Mouse (Mus musculus) heart, postnatal 0 days (tissue): ENCODE data around the gene Inha. TPM values are rescaled to one million over a fixed set of nuclear protein-coding genes. Genes with fewer than 3 reads are reported as not detected.

Source experiments
- ATAC-seq: fragments of 200-750 bp; cut with Nextera tagmentation; 2 replicates; pipeline ENCODE4 v1.8.0; 2017; ENCODE audit warnings: low read depth, moderate number of reproducible peaks, moderate library complexity; ENCODE audit not compliant: insufficient read depth
- DNase-seq: peaks from one replicate; pipeline ENCODE4 v3.0.0-alpha.2; 2016; ENCODE audit warnings: low spot score
- H3K27ac ChIP-seq: fragments of 300-500 bp; sonication (generic); 2 replicates; pipeline ENCODE4 v1.5.1; 2014; ENCODE audit warnings: low read depth, mild to moderate bottlenecking
- H3K27me3 ChIP-seq: fragments of 300-500 bp; sonication (generic); 2 replicates; pipeline ENCODE4 v1.6.1; 2014; ENCODE audit warnings: low read length, mixed read lengths; ENCODE audit not compliant: control insufficient read depth, insufficient read depth
- H3K36me3 ChIP-seq: fragments of 300-500 bp; sonication (generic); replicated peaks from 2 replicates; pipeline ENCODE4 v1.6.1; 2014; ENCODE audit warnings: low read length, mixed read lengths; ENCODE audit not compliant: control insufficient read depth, insufficient read depth
- H3K4me1 ChIP-seq: fragments of 300-500 bp; sonication (generic); 2 replicates; pipeline ENCODE4 v1.6.1; 2014; ENCODE audit warnings: antibody characterized with exemption; ENCODE audit not compliant: control insufficient read depth, insufficient read depth
- H3K4me2 ChIP-seq: fragments of 300-500 bp; sonication (generic); 2 replicates; pipeline ENCODE4 v1.6.1; 2014; ENCODE audit warnings: low read depth, mild to moderate bottlenecking, low read length, moderate library complexity
- H3K4me3 ChIP-seq: fragments of 300-500 bp; sonication (generic); 2 replicates; pipeline ENCODE4 v1.5.1; 2014; ENCODE audit warnings: low read depth, low read length
- H3K9ac ChIP-seq: fragments of 300-500 bp; sonication (generic); replicated peaks from 2 replicates; pipeline ENCODE4 v1.6.1; 2014; ENCODE audit warnings: low read depth, low read length, mixed read lengths
- H3K9me3 ChIP-seq: fragments of 300-500 bp; sonication (generic); replicated peaks from 2 replicates; pipeline ENCODE4 v1.6.1; 2016; ENCODE audit warnings: low read length; ENCODE audit not compliant: control insufficient read depth
- CTCF ChIP-seq: IDR thresholded peaks from 2 replicates; pipeline ENCODE4 v1.5.1; 2016; ENCODE audit warnings: antibody characterized with exemption, control low read depth, low read depth
- EP300 ChIP-seq: IDR thresholded peaks from 2 replicates; pipeline ENCODE4 v1.6.1; 2016; ENCODE audit warnings: antibody characterized with exemption, low read depth
- WGBS: fragments of 180-500 bp; shearing (Covaris S2); extraction: QIAGEN DNeasy Blood & Tissue Kit; methylation state at CpG from one replicate; pipeline ENCODE4 v1.1.7; 2014; 5-methylcytosine and 5-hydroxymethylcytosine counted together
- polyA plus RNA-seq: library from polyadenylated mRNA; unstranded; fragments of >200 nt; fragmentation: Nextera tagmentation; extraction: Ambion mirVana; gene quantifications from 2 replicates; pipeline ENCODE4 v1.2.1, GENCODE M21; 2015
- total RNA-seq: library from RNA; depleted of rRNA; stranded (reverse); fragments of >200 nt; gene quantifications from 2 replicates; pipeline ENCODE4 v1.2.3, GENCODE M21; 2014; ENCODE audit warnings: low replicate concordance

The Inha gene
- total and polyA plus RNA-seq, 2 experiments from 2014 or later = 7.3 to 8.2 TPM

- peak overlapping the region; percentile 65 for H3K27ac ChIP-seq
- DNase-seq (peak; percentile 49), ATAC-seq (no peak)
- H3K4me1 ChIP-seq = peaks cover 33% of the 10 kb centered on the region
- no peaks in the 10 kb centered on the region for H3K9me3 ChIP-seq
- no peaks in the 10 kb centered on the region for H3K27me3 ChIP-seq
- no peaks in the 10 kb centered on the region for H3K36me3 ChIP-seq
- no peak overlapping the region for H3K4me2 ChIP-seq
- 39% methylated on average over 15 of the region's 15 CpGs for WGBS
- H3K9ac ChIP-seq = no peak overlapping the region
- TF ChIP-seq EP300 = no peak
- H3K4me3 ChIP-seq = no peak overlapping the region
Measured at GRCm38 (mm10) chr1:75516703-75517380, 10.0 kb downstream of the Inha start.

DNA sequence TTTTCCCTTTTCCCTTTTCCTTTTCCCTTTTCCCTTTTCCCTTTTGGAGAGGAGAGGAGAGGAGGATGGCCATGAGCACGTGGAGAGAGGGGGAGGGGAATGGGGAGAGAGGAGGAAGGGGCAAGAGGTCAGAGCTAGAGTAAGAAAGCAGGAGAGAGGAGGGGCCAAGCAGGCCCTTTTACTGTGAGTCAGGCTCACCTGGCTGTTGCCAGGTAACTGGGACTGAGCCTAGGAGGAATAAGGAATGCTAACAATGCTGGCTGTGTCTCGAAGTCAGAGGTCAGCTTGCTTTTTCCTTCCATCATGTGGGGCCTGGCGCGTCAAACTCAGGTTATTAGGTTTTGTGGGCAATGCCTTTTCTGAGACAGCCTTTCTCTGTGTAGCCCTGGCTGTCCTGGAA lies 11.1 kb downstream of the Inha start:
- Histone ChIP-seq H3K27me3 (no peaks in the 10 kb centered on the region), H3K4me2 (no peak overlapping the region), H3K9ac (no peak overlapping the region), H3K27ac (no peak overlapping the region), H3K36me3 (no peaks in the 10 kb centered on the region), H3K4me1 (peaks cover 35% of the 10 kb centered on the region), H3K9me3 (no peaks in the 10 kb centered on the region), H3K4me3 (no peak overlapping the region)
- DNase-seq = no peak
- WGBS = 69% methylated on average over 4 of the region's 4 CpGs
- TF ChIP-seq EP300 (no peak), CTCF (no peak)
- no peak for ATAC-seq

DNA sequence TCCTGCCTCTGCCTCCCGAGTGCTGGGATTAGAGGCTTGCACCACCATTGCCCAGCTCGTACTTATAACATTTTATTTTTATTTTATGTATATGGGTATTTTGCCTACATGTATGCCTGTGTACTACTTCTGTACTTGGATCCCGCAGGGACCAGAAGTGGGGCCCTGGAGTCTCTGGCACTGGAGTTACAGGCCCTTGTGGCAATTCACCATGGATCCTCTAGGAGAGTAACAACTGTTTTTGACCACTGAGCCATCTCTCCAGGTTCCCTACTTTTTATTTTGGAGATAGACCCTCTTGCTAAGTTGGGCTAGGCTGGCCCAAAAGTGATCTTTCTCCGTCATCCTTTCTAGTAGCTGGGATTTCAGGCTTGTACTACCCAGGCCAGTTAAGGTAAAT lies 11.6 kb downstream of the Inha start:
- no peaks in the 10 kb centered on the region for H3K27me3 ChIP-seq
- DNase-seq (no peak), ATAC-seq (no peak)
- no peaks in the 10 kb centered on the region for H3K9me3 ChIP-seq
- over 99% methylated on average over 4 of the region's 4 CpGs for WGBS
- H3K9ac ChIP-seq = no peak overlapping the region
- TF ChIP-seq EP300 = no peak
- TF ChIP-seq CTCF = no peak
- H3K27ac ChIP-seq = no peak overlapping the region
- no peak overlapping the region for H3K4me3 ChIP-seq
- H3K4me2 ChIP-seq = no peak overlapping the region
- peaks cover 34% of the 10 kb centered on the region for H3K4me1 ChIP-seq
- no peaks in the 10 kb centered on the region for H3K36me3 ChIP-seq

DNA sequence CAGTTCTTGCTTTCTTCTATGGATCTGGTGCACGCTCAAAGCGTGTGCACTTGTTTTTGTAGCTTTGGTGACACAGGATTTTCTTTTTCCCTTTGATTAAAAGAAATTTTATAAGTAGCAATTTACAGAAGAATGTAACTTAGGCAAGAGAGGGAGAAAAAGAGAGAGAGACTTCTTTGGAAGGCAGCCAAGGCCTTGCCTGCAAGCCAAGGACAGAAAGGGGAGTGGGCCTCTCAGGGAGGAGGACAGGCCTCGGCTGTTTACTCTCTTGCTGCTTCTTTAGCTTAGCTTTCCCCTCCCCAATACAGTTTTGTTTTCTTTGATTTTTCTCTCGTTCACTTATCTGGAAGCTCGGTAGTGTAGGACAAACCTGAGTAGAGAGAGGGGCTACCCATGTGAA lies 12.7 kb downstream of the Inha start:
- WGBS = 37% methylated on average over 5 of the region's 5 CpGs
- Histone ChIP-seq H3K27me3 (no peaks in the 10 kb centered on the region), H3K9me3 (no peaks in the 10 kb centered on the region), H3K4me3 (no peak overlapping the region), H3K4me1 (peaks cover 34% of the 10 kb centered on the region), H3K4me2 (no peak overlapping the region), H3K36me3 (no peaks in the 10 kb centered on the region), H3K9ac (no peak overlapping the region), H3K27ac (peak overlapping the region; percentile 94)
- TF ChIP-seq CTCF (no peak), EP300 (no peak)
- ATAC-seq (no peak), DNase-seq (no peak)

- H3K9me3 ChIP-seq = no peaks in the 10 kb centered on the region
- TF ChIP-seq CTCF (no peak), EP300 (peak; percentile 78; the same call in 1 of the 2 replicates)
- H3K4me2 ChIP-seq = peak within 1 kb of the TSS; percentile 81
- peak within 1 kb of the TSS; percentile 71 for H3K4me3 ChIP-seq
- H3K4me1 ChIP-seq = peaks cover 28% of the 10 kb centered on the region
- DNase-seq (peak; percentile 97), ATAC-seq (peak; percentile 98)
- H3K9ac ChIP-seq = peak within 1 kb of the TSS; percentile 52
- no peaks in the 10 kb centered on the region for H3K27me3 ChIP-seq
- peak within 1 kb of the TSS; percentile 94 for H3K27ac ChIP-seq
- H3K36me3 ChIP-seq = peaks cover 12% of the 10 kb centered on the region
- 0% methylated on average over 46 of the region's 46 CpGs for WGBS
Measured at GRCm38 (mm10) chr1:75521321-75522031, 14.6 kb downstream of the Inha start, which contains the start of gene Stk11ip. Gene Stk11ip, plus strand, starts transcription at chr1:75521529.
